Mouse (Mus musculus) kidney, adult 2 months (tissue): ENCODE results near the gene Tet3.

Experiments
- CTCF ChIP-seq: fragments of 200-500 bp; conservative IDR thresholded peaks from 2 replicates; pipeline ENCODE4 v1.5.1; 2011; ENCODE audit warnings: low read depth, mild to moderate bottlenecking, control low read depth, low read length, moderate library complexity, mixed read lengths; ENCODE audit not compliant: insufficient read depth, insufficient read length
- POLR2A ChIP-seq: fragments of 200-500 bp; IDR thresholded peaks from one replicate; pipeline ENCODE4 v1.6.1; 2011; ENCODE audit warnings: low read depth, low read length, control low read depth

GRCm38 (mm10) chr6:83316022-83316421 is 142.9 kb downstream of the Tet3 start:
- no peak for TF ChIP-seq CTCF
- no peak for TF ChIP-seq POLR2A
